Mouse (Mus musculus): ENCODE results near the gene Cdkl1.
A peak's percentile ranks its signal among the peaks of the same experiment; 100 is the strongest.

Gene Cdkl1

DNA sequence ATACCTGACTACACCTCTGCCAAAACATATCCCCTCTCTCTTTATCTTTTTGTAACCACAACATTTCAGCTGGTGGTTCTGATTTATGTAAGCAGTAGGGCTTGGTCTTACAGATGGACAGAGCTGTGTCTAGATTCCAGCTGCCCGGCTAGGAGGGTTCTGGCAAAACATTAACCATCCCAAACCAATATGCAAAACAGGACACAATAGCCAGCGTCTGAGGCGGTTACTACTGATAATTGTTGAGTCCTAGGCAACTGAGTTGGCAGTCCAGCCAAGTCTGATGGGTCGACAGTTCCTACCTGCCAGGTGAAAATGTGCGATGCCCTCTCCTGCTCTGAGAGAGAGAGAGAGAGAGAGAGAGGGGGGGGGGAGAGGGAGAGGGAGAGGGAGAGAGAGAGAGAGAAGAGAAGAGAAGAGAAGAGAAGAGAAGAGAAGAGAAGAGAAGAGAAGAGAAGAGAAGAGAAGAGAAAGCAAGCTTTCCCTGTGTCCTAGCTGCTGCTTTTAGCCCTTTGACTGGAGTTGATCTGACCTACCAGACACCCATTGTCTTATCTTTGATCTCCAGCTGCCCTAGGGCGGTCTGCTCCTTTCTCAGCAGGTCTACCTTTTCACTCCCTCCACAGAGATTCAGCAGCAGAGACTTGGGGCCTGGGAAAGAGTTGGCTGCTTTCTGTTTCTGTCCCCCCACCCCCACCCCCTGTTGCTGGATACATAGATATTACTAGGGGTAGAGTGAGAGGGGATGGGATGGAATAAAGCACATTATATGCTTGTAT, 7.6 kb downstream of the Cdkl1 start:
- DNase-seq (ENCODE audit: low read depth, low spot score): no peak

DNA sequence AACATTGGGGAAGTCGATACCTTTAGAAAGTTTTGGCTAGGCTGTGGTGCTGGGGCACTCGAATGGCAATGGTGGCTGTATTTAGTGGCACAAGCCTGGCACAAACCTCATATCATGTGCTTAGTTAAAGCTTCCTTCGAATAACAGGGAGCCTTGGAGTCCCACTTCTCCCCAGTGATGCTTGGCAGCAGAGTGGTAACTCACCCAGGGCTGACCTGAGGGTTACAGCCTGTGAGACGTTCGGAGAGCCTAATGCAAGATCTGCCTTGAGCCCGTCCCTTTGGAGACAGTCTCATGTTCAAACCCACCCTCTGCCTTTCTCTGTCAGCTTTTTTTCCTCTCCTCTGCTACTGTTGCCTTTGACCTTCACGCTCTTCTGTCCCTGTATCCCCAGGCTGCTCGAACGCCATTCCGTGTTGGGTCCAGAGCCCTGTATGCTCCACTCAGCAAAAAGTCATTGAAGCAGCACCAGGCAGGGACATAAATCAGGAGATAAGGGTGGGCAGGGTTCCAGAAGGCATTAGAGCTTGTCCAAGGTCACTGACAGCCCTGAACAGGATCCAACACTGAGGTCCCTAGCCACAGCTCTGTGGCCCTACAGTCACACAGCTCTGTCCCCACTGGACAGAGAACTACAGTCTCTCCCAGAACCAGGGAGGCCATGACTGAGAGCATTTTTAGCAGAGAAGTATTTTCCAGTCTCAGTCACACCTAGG, 9.0 kb downstream of the Cdkl1 start:
- DNase-seq (ENCODE audit: low read depth, low spot score): no peak

DNA sequence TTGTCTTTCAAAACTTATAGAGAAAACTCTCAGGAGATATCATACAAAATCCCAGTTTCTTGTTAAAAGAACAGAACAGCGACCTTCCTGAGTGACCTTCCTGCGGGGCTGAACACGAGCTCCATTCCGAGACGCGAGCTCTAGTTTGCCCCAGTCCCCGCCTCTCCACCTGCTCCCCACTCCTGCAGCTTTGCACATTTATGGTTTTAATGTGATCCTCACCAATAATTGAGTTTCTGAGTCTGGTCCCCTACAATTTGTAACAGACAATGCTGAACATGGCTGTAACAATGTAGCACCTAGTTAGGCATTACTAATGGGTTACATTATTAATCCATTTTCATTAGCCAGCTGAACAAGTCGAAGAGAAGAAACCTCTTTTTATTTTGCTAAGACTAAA, 9.6 kb downstream of the Cdkl1 start:
- DNase-seq (ENCODE audit: low read depth, low spot score): no peak

DNA sequence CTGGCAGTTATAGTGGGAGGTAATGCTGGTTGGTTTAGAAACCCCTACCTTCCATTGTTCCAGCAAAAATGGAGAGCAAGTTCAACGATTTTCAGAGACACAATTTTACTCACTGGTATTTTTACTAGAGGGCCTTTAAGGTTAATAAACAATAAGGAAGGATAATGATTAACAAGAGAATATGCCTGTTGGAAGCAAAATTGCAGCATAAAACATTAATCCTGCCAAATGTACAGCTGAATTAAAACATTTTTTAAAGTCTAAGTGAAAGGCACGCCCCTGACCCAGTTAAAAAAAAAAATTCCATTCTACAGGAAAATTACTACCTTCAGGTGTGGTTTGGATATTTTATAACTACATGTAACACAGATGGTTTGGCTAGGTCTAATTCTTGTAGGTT, 13.1 kb downstream of the Cdkl1 start:
- DNase-seq (ENCODE audit: low read depth, low spot score): no peak

DNA sequence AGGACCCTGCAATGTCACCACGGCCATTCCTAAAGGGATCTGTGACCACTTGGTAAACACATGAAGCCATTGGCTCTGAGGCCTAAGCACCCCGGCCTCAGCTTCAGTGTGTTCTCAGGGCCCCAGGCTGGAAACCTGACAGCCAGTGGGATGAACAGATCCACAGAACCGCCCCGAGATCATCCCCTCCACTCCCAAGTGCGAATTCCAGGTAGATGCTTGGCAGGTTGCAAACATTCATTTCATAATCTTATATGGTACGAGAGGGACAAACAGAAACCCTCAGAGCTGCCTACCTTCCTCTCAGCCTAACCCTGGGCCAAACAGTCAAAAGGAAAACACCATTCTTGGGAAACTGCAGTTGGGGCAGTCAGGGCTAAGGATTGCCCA, 13.7 kb downstream of the Cdkl1 start:
- no peak for DNase-seq (ENCODE audit: low read depth, low spot score)

DNA sequence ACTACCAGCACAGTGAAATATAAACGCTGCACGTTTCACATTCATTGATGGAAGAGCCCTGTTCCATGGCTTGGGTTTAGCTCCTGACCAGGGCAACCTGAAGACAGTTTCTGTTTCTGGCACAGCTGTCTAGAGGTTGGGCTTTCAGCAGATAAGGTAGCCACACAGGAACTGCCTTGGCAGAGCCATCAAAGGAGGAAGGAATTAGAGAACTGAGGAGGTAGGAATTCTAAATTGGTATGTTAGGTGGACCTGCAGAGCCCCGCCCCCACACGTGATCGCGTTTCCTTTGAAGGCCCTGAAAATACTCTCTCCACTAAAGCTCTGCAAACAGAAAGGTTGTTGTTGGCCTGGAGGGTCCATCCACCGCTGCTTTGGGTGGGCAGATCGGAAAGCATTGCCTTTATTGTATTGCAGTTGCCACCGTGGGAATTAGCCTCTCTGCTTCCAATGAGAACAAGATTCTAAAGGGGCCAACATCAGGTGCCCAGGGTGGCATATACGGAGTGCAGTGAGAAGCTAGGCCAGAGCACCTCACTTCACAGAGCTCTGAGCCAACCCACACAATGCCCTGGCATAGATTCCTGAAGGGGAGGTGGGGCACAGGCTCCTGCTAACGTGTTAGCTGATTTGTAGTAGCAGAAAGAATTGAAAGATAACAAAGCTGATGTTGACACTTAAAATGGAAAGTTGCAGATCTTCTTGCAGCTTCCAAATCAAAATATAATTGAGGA, 14.3 kb downstream of the Cdkl1 start:
- no peak for DNase-seq (ENCODE audit: low read depth, low spot score)

DNA sequence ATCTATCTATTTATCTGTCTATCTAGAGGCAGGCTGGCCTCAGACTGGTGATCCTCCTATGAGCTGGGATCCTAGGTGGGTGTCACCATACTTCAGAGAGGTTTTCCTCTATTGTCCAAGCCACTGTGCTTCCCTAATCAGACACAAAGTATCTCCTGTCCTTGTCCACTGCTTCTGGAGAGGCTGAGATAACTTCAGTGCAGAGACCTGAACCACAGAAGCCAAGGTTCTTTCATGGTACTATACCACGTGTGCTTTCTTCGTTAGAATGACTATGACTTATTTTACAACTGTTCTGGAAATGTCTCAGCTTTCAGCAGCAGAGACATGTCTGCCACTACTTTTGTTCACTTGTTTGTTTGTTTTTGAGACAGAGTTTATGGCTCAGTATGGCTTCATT, 22.2 kb downstream of the Cdkl1 start:
- DNase-seq (ENCODE audit: low read depth, low spot score): no peak

DNA sequence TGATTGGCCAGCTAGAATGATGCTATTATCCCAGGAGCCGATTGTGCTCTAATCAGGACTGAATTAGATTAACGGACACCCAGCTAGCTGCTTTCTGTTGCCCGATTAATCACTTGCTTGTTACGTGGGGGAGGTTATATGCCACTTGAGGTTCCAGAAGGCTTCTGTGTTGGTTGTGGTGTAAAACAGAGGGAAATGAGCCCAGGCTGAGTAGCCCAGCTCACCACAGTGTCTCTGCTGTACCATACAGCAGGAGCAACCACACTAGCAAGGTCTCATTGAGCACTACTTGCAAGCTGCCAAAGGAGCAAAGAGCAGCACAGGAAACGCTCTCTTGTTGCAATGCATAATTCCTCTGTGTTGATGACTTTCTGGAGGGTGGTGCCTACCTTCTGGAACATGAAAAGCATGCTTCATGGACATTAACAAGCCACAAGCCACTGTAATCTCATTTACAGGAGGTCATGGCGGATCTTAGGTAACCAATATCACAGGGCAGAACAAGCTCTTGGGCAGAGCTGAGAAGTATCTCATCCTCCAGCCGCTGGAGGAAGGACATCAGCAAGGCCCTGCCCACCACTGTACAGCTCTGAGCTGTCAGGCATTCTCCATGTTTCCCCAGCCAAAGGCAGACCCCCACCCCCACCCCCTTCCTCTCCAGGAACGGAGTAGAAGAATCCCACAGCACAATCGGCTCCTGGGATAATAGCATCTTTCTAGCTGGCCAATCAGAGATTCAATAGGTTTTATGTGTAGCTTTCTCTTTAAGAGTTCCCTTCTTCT, 23.4 kb downstream of the Cdkl1 start:
- DNase-seq (ENCODE audit: low read depth, low spot score): no peak

DNA sequence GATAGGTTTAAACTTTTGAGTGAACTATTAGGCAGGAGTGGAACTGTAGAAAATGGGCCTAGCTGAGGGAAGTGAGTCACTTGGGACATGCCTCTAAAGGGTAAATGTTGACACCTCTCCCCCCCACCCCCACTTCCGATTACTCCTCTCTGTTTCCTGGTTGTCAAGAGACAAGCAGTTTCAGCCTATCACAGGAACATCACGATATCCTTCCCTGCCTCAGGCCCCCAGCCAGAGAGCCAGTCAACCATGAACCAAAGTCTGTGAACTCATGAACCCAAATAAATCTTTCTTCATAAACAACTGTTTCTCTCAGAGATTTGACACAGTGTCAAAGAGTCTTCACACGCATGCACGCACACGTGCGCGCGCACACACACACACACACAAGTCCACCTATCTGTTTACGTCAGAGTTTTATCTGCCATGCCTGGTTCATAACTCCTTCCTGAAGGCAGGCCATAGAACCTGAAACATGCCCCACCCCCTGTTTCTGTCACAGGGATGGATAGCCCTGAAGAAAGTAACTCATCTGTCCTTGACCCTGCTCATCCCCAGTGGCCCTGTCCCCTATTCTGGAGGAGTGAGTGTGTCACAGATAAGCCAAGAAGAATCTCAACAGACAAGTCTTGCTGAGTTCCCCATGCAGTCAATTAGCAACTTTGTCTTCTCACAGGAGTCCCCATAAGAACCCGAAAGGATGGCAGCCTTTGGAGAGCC, 24.7 kb downstream of the Cdkl1 start:
- no peak for DNase-seq (ENCODE audit: low read depth, low spot score)

DNA sequence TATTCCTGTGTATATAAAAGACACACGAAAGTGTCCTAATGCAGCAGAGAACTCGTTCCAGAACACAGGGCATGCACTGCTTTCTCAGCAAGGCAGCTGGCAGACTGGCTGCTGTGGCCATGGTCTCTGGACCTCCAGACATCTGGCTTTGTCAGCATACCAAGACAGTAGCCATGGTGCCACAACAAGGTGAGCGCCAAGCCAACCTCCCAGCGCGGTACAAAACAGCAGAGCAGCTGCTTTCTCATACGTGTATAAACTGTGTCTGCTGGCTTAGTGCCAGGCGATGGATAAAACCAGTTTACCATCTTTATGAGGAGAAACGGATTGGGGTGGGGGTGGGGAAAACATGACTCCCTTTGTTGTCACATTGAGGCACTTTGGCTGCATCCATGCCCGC, 25.5 kb downstream of the Cdkl1 start:
- DNase-seq (ENCODE audit: low read depth, low spot score): no peak

DNA sequence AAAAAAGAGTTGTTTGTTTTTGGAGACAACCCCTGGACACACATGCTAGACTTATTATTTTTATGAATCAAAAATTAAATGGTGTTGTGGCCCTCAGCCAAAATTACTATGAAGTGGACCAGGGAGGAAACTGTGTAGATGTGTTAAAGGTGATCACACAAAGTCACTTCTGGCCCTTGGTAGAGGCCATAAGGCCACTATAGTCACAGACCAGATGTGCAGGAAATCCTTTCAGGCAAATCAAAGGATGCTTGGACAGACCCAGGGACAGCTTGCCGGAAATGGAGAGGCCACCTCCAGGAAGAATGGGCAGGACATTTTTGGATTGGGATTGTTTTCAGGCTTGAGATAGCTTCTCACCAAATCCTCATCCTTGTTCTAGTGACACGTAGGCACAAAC, 29.5 kb downstream of the Cdkl1 start:
- no peak for DNase-seq (ENCODE audit: low read depth, low spot score)

DNA sequence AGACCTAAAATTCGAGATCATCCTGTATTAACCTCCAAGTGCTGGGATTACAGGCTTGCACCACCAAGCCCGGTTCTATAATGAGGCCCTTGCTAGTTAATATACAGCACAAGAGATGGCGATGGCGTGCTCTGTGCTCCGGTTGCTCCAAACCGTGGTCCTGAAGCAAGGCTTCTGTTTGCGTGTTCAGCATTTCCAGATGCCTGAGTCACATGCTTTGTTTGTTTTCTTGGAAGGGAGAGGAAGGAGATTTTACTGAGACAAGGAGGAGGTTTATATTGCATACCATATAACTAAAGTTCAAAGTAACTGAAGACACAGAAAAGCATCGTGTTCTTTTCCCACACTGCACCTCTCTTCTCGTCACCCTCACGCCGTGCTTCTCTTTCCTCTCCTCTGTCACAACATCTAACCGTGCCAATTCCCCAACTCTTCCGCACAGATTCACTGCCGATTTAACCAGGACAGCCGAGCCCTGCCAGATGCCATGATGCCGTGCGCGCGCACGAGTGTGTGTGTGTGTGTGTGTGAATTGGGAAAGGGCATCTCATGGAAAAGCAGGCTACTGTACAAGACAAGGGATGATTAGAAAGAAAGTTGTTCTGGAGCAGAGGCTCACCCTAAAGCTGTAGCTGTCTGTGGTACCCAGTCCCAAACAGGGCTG, 30.2 kb downstream of the Cdkl1 start:
- DNase-seq (ENCODE audit: low read depth, low spot score): peak; percentile 24

DNA sequence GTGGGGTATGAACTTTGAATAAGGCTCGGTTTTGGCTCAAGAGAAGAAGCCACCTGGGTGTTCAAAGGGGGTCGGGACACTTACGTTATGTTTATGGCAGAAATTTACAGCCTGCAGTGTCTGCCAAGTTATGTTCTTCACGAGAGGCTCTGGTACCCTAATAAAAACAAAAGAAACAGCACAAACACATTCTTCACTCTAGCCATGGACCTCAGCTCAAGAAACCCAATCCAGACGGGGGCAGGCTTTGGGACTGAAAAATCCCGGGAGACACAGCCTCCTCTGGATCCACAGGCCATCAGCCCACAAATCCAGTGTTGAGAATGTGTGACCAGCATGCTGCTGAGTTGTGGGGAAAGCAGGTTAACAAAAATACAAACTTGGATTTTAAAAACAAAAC, 31.1 kb downstream of the Cdkl1 start:
- DNase-seq (ENCODE audit: low read depth, low spot score): no peak

DNA sequence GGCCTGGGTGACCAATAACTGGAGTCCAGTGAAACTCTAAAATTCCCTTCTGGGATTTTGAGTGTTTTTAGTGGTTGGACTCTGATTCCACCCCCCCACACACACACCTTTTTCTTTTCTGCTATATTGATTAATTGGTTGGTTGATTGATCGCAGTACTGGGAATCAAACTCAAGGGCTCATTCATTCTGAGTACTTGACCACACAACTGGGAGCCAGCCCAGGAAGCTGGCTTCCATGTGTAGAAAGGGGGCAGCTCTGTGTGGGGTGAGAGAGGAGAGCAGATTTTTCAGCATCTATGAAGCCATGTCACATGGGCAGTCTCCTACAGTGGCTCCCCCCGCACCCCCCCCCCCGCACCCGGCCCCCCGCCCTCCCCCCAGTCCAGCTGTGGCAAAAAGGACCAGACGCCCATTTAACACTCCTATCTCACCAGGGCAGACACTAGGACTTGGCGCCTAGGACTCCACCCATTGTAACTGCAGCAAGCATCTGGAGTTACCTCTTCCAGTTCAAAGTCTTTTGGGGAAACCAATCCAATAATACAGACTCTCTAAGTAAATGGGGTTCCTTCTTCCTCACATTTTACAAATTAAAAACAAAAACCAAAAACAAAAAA, 31.7 kb downstream of the Cdkl1 start:
- no peak for DNase-seq (ENCODE audit: low read depth, low spot score)

DNA sequence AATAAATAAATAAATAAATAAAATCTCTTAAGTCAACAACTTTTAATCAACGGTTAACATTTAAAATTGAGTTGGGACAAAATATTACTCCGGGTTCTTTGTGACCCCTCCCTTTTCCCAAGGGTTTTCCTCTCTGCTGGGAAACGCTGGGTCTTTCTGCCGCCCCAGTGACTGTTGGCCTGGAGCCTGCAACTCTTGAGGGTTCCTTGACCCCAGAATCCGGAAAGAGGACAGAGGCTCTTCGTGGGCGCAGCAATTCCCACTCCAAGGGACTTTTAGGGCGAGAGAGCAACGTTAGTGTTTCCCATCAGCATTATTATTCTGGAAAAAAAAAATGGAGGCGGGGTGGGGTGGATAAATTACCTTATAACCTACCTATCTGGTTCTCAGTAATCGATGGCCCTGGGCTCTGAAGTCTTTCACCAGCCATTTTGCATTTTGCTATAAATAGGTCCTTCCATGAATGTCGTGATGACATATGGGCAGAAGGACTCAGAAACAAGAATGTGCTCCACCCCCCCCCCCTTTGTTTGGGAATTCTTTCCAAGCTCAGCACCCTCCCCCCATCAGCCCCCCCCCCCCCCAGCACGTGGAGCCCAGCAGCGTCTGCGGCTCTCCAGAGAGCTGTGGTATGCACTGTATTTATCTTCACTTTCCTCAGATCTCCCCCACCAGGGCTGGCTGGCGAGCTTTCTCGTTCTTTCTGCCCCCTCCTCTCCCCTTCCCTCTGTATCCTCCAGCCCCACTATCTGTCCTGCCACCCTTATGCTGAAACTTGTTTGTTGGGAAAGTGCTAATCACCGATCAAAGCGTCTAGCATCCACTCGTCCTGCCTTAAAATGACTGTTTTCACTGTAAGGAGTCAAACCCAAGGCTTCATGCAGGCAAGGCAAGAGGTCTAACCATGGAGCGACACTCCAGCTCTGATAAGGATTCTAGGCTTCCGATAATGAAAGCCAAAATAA, 32.6 kb downstream of the Cdkl1 start:
- peak; percentile 50 for DNase-seq (ENCODE audit: low read depth, low spot score)

DNA sequence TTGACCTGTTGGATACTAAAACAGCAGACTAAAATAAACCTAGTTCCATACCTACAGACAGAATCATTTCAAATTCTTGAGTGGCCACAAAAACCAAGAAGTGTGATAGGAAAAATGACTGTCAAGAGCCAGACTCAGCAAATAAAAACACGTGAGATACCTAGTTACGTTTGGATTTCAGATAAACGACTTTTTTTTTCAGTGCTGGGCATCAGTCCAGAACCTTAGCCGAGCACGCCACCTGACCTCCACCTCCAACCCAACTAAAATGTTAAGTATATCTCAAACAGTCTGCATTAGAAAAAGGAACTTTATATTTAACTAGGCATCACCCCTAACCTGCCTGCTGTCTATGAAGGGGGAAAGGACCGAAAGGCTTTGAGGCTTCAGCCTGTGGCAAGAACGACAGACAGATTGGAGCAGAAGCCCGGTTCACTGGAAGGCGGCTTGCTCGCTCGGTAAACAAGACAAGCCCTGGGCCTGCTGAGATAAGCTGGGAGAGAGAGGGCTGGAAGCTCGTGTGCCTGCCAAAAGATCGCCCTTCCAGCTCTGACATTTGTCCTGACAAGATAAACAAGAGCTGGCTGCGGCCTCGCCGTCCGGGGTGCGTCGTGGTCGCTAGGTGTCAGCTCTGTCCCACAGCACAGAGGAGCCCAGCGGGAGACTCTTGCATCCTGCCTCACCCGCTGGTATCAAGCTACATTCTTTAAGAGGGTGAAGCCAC, 33.5 kb downstream of the Cdkl1 start:
- peak; percentile 76 for DNase-seq (ENCODE audit: low read depth, low spot score)

DNA sequence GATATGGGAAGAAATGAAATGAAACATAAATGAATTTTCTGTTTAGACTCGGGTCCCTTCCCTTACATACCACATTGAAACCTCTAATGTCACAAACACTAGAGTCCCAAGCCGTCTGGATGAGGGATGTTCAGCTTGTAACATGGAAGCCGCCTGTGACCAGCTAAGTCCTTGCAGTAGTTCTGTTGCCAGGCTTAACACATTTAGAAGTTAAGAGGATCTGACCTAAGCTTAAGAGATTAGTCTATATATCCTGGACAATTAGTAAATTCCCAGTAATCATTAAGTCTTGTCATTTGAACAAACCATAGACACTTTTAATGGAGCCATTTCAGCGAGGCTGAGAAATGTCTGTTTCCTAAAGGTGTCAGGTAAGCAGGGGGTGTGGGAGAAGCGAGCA, 35.1 kb downstream of the Cdkl1 start:
- no peak for DNase-seq (ENCODE audit: low read depth, low spot score)

DNA sequence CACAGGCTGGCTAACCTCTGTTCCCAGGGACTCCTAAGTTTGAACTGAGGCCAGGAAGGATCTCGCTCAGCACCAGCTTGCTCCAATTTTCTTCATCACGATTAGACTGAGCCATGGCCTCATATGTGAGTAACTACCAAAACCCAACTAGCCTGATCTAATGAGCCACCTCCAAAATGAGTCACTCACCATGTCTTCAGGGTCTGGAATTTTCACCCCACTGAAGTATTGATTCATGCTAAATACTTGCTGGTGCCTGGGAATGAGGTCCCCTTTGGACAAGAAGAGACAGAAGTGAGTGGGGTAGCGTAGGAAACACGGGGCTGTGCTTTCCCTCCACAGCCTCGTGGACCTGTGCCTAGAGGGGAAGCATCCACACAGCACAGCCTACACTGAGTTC, 37.1 kb downstream of the Cdkl1 start:
- no peak for DNase-seq (ENCODE audit: low read depth, low spot score)
